ENCODE assay signal across 1 mouse cellular context in the genomic region with DNA sequence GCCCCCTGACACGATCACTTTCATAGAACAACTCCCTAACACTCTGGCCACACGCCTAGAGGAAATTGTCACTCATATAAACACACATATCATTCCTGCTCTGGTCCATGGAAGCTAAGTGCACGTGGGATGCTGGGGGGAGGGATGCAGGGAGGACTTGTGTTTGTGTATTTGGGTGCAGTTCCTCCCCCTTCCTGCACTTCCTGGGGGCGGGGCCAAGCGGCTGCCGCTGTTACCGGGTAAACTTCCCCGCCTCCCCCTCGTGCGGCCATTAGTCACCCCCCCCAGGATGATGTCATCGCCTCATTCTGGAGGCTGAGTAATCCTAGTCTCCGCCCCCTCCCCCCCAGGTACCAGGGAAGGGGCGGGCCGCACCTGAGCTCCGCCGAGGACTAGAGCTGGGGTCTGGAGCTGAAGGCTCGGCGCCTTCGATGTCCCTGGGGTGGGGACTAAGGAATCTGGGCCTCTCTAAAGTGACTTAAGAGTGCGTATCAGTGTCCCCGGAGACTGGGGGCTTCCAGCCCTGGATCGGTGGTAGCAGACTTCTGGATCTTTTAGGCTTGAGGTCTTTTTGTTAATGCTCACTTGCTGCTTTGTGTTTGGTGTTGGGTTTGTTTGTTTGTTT.
TF ChIP-seq lines count a peak whose summit lies in the region.

No protein-coding gene starts in this region.

TF ChIP-seq in C2C12, 6 proteins besides CTCF, POLR2A, EP300 and RAD21:
- TF ChIP-seq MAX (IDR thresholded peaks at IDR 0.05) (peak; percentile 78), MYOG (IDR thresholded peaks at IDR 0.05; ENCODE audit: control insufficient read depth, extremely low read depth, insufficient read length) (no peak)
